Mouse (Mus musculus): ENCODE results near the gene Adgrv1. TPM values are rescaled to one million over a fixed set of nuclear protein-coding genes. Genes with fewer than 3 reads are reported as not detected.
A peak's percentile ranks its signal among the peaks of the same experiment; 100 is the strongest.

The Adgrv1 gene
- polyA plus RNA-seq, 1 experiment from 2014 or later, result 7.2 TPM

GRCm38 (mm10) chr13:81125846-81126245, 507.1 kb downstream of the Adgrv1 start:
- no peak overlapping the region for H3K27ac ChIP-seq
- 70% methylated on average over 4 of the region's 4 CpGs for WGBS
- ATAC-seq (ENCODE audit: insufficient number of reproducible peaks, insufficient read depth, low FRiP score, low TSS enrichment), result no peak
- no peaks in the 10 kb centered on the region for H3K27me3 ChIP-seq
- no peaks in the 10 kb centered on the region for H3K9me3 ChIP-seq
- no peak overlapping the region for H3K4me3 ChIP-seq
- H3K36me3 ChIP-seq, result no peaks in the 10 kb centered on the region
- no peaks in the 10 kb centered on the region for H3K4me1 ChIP-seq
- no peak overlapping the region for H3K4me2 ChIP-seq (replicated peaks)
- H3K9ac ChIP-seq, result no peak overlapping the region

GRCm38 (mm10) chr13:81122238-81122637, 510.7 kb downstream of the Adgrv1 start:
- Histone ChIP-seq H3K4me2 (replicated peaks) (no peak overlapping the region), H3K36me3 (no peaks in the 10 kb centered on the region), H3K27me3 (no peaks in the 10 kb centered on the region), H3K4me3 (no peak overlapping the region), H3K9me3 (no peaks in the 10 kb centered on the region), H3K4me1 (no peaks in the 10 kb centered on the region), H3K9ac (no peak overlapping the region), H3K27ac (no peak overlapping the region)
- 77% methylated on average over 2 of the region's 2 CpGs for WGBS
- ATAC-seq (ENCODE audit: insufficient number of reproducible peaks, insufficient read depth, low FRiP score, low TSS enrichment), result no peak

- no peaks in the 10 kb centered on the region for H3K27me3 ChIP-seq
- H3K36me3 ChIP-seq, result no peaks in the 10 kb centered on the region
- no peak overlapping the region for H3K4me2 ChIP-seq (replicated peaks)
- ATAC-seq (ENCODE audit: insufficient number of reproducible peaks, insufficient read depth, low FRiP score, low TSS enrichment), result no peak
- H3K9me3 ChIP-seq, result no peaks in the 10 kb centered on the region
- no peak overlapping the region for H3K27ac ChIP-seq
- WGBS, result 90% methylated on average over 4 of the region's 4 CpGs
- H3K4me1 ChIP-seq, result peaks cover 3% of the 10 kb centered on the region; the same call in 1 of the 2 replicates
- H3K9ac ChIP-seq, result no peak overlapping the region
- no peak overlapping the region for H3K4me3 ChIP-seq
Measured at GRCm38 (mm10) chr13:81110479-81110878, 522.5 kb downstream of the Adgrv1 start.

- WGBS, result 62% methylated on average over 6 of the region's 6 CpGs
- H3K4me2 ChIP-seq (replicated peaks), result no peak overlapping the region
- H3K9ac ChIP-seq, result no peak overlapping the region
- no peak overlapping the region for H3K4me3 ChIP-seq
- no peaks in the 10 kb centered on the region for H3K9me3 ChIP-seq
- no peaks in the 10 kb centered on the region for H3K36me3 ChIP-seq
- no peaks in the 10 kb centered on the region for H3K27me3 ChIP-seq
- no peak for ATAC-seq (ENCODE audit: insufficient number of reproducible peaks, insufficient read depth, low FRiP score, low TSS enrichment)
- peaks cover 3% of the 10 kb centered on the region; the same call in 1 of the 2 replicates for H3K4me1 ChIP-seq
- no peak overlapping the region for H3K27ac ChIP-seq
Measured at GRCm38 (mm10) chr13:81109676-81110075, 523.3 kb downstream of the Adgrv1 start.

- 49% methylated on average over 8 of the region's 8 CpGs for WGBS
- no peaks in the 10 kb centered on the region for H3K36me3 ChIP-seq
- no peak for ATAC-seq (ENCODE audit: insufficient number of reproducible peaks, insufficient read depth, low FRiP score, low TSS enrichment)
- H3K27me3 ChIP-seq, result no peaks in the 10 kb centered on the region
- peaks cover 3% of the 10 kb centered on the region; the same call in 1 of the 2 replicates for H3K4me1 ChIP-seq
- H3K9ac ChIP-seq, result no peak overlapping the region
- 0 out of 2 replicates have a peak overlapping the region, but pooled peaks have one; percentile 2 for H3K27ac ChIP-seq
- H3K4me3 ChIP-seq, result no peak overlapping the region
- no peak overlapping the region for H3K4me2 ChIP-seq (replicated peaks)
- no peaks in the 10 kb centered on the region for H3K9me3 ChIP-seq
Measured at GRCm38 (mm10) chr13:81108526-81109302, 524.2 kb downstream of the Adgrv1 start.

- Histone ChIP-seq H3K36me3 (no peaks in the 10 kb centered on the region), H3K9me3 (no peaks in the 10 kb centered on the region), H3K27ac (no peak overlapping the region), H3K9ac (no peak overlapping the region), H3K27me3 (no peaks in the 10 kb centered on the region), H3K4me1 (peaks cover 3% of the 10 kb centered on the region; the same call in 1 of the 2 replicates), H3K4me3 (no peak overlapping the region), H3K4me2 (replicated peaks) (no peak overlapping the region)
- 54% methylated on average over 5 of the region's 5 CpGs for WGBS
- no peak for ATAC-seq (ENCODE audit: insufficient number of reproducible peaks, insufficient read depth, low FRiP score, low TSS enrichment)
Measured at GRCm38 (mm10) chr13:81107436-81107835, 525.5 kb downstream of the Adgrv1 start.

- Histone ChIP-seq H3K9ac (no peak overlapping the region), H3K27ac (no peak overlapping the region), H3K4me1 (0 out of 2 replicates have a peak, but pooled peaks cover 3% of the 10 kb centered on the region), H3K9me3 (no peaks in the 10 kb centered on the region), H3K4me2 (replicated peaks) (no peak overlapping the region), H3K4me3 (no peak overlapping the region), H3K27me3 (no peaks in the 10 kb centered on the region), H3K36me3 (no peaks in the 10 kb centered on the region)
- ATAC-seq (ENCODE audit: insufficient number of reproducible peaks, insufficient read depth, low FRiP score, low TSS enrichment), result no peak
- 56% methylated on average over 4 of the region's 4 CpGs for WGBS
Measured at GRCm38 (mm10) chr13:81103794-81104193, 529.2 kb downstream of the Adgrv1 start.

GRCm38 (mm10) chr13:81096424-81096823, 536.5 kb downstream of the Adgrv1 start:
- Histone ChIP-seq H3K4me1 (no peaks in the 10 kb centered on the region), H3K4me3 (no peak overlapping the region), H3K9ac (no peak overlapping the region), H3K9me3 (no peaks in the 10 kb centered on the region), H3K4me2 (replicated peaks) (no peak overlapping the region), H3K27ac (no peak overlapping the region), H3K36me3 (no peaks in the 10 kb centered on the region), H3K27me3 (no peaks in the 10 kb centered on the region)
- 90% methylated on average over 2 of the region's 2 CpGs for WGBS
- no peak for ATAC-seq (ENCODE audit: insufficient number of reproducible peaks, insufficient read depth, low FRiP score, low TSS enrichment)

- Histone ChIP-seq H3K9ac (no peak overlapping the region), H3K4me2 (replicated peaks) (no peak overlapping the region), H3K4me1 (no peaks in the 10 kb centered on the region), H3K27ac (no peak overlapping the region), H3K27me3 (no peaks in the 10 kb centered on the region), H3K36me3 (no peaks in the 10 kb centered on the region), H3K9me3 (no peaks in the 10 kb centered on the region), H3K4me3 (no peak overlapping the region)
- WGBS, result 77% methylated on average over 6 of the region's 6 CpGs
- ATAC-seq (ENCODE audit: insufficient number of reproducible peaks, insufficient read depth, low FRiP score, low TSS enrichment), result no peak
Measured at GRCm38 (mm10) chr13:81094513-81094912, 538.4 kb downstream of the Adgrv1 start.

- ATAC-seq (ENCODE audit: insufficient number of reproducible peaks, insufficient read depth, low FRiP score, low TSS enrichment), result no peak
- H3K9me3 ChIP-seq, result no peaks in the 10 kb centered on the region
- no peak overlapping the region for H3K9ac ChIP-seq
- H3K36me3 ChIP-seq, result no peaks in the 10 kb centered on the region
- WGBS, result 100% methylated on average over 1 of the region's 1 CpGs
- H3K27me3 ChIP-seq, result no peaks in the 10 kb centered on the region
- no peak overlapping the region for H3K4me2 ChIP-seq (replicated peaks)
- no peaks in the 10 kb centered on the region for H3K4me1 ChIP-seq
- no peak overlapping the region for H3K27ac ChIP-seq
- no peak overlapping the region for H3K4me3 ChIP-seq
Measured at GRCm38 (mm10) chr13:81090051-81090836, 542.7 kb downstream of the Adgrv1 start.

GRCm38 (mm10) chr13:81086969-81087682, 545.8 kb downstream of the Adgrv1 start:
- Histone ChIP-seq H3K9ac (no peak overlapping the region), H3K36me3 (no peaks in the 10 kb centered on the region), H3K4me2 (replicated peaks) (no peak overlapping the region), H3K4me1 (no peaks in the 10 kb centered on the region), H3K9me3 (no peaks in the 10 kb centered on the region), H3K4me3 (no peak overlapping the region), H3K27ac (no peak overlapping the region), H3K27me3 (no peaks in the 10 kb centered on the region)
- 74% methylated on average over 2 of the region's 2 CpGs for WGBS
- ATAC-seq (ENCODE audit: insufficient number of reproducible peaks, insufficient read depth, low FRiP score, low TSS enrichment), result no peak

All from embryonic facial prominence, embryonic 12.5 days (tissue).